Mouse (Mus musculus): ENCODE results near the gene Trim9. TPM values are rescaled to one million over a fixed set of nuclear protein-coding genes. Genes with fewer than 3 reads are reported as not detected.

Gene Trim9
- under 1 TPM in 3 of 4 experiments, not detected in 1; 0.10 to 0.13 (median 0.12) TPM for total RNA-seq (2022)

DNA sequence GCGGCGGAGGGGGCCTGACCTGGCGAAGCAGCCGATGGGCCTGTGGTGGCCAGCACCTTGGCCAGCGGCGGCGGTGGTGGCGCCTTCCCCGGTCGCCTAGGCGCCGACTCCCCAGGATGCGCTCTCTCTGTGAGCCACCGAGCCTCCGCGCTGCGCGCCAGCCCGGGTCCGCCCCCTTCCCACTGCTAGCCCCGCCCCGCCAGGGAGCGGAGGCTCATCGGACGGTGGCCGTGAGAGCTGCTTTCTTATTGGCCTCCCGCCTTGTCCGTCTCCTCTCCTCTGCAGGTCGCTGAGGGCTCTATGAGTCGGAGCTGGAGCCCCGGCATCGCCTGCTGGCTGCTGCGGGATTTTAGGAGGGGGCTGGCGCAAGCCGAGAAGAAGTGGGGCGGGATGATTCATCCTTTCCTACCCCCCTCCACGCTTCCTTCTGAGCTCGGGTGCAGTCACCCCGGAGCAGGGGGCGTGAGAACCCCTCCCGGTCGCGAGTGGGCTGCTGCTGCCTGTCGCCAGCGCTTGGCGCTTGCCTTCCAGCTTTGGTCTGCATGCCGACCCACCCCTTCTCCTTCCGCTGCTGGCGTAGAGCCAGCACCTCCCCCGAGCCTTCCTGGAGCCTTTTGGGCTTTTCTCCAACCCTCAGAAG is at the start of gene Trim9:
Gene Trim9, minus strand, starts transcription at position 413 of the 640 bp plus-strand sequence.
- DNase-seq (ENCODE audit: low spot score in 2 of 2) = peak; percentile 76 to 79

DNA sequence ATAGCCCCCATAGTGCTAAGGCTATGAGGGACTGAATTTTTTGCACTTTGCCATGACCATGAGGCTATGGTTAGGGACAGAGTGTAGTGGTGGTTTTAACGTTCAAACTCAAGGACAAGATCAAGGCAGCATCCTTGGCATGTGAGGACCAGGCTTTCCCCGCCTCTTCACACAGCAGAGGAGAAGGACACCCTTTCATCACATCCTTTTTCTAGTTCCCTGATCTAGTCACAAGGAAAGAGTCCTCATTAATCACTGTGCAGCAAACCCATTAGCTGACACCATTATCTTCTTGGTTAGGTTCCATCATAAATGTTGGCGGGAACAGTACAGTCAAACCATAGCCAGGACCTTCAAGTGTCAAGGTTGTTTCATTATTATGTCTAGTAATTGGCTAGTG is 47.6 kb upstream of the Trim9 start:
- DNase-seq (ENCODE audit: low spot score in 2 of 2) = no peak

DNA sequence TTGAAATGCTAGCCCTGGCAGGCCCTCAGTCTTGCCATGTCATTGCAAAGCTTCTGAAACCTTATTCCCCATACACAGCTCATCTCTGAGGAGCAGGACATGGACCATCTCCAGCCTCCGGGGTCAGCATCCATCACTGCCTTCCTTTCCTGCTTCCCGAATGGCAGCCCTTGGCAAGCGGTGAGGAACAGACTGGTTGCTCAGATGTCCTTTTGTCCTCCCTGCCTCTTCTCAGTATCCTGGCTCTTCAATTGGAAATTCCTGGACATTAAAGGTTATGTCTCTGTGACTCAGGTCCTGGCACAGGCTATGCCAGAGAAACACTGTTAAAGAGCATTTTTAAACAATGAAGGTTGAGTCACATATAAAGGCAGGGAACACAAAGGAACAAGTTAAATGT is 43.8 kb upstream of the Trim9 start:
- DNase-seq (ENCODE audit: low spot score in 2 of 2) = no peak

DNA sequence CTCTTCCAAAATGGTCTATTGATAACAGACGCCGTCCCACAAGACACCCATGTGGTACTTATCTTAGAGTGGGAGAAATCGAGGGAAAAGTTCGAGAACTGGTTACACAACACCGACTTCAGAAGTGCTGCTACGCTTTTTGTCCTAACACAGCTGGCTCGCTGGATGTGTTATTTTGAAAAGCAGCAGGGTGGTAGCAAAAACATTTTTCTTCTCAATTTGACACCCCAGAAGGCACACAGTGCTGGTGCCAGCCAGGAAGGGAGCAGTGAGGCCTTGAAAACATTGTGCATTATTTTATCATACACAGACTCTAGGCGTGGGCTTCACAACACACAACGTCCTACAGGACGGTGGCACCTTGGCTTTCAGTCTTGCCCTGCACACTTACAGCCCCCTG is 27.6 kb upstream of the Trim9 start:
- DNase-seq (ENCODE audit: low spot score in 2 of 2) = no peak

DNA sequence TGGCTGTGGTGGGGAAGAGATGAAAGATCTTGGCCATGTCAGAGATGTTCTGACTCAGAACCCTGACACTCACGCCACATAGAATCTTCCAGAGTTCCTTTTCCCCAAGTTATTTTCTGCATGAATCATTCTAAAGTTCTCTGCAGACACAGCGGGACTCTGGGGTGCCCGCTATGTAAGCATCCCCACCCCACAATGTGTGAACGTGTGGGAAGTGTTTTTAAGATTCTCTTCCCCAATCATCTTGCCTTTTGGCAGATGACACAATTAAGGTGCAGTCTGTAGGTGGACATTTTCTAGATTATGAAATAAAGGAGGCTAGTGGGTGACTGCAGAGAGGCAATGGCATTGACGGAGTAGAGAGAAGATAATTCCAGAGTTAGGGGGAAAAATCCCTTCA is 25.5 kb upstream of the Trim9 start:
- no peak for DNase-seq (ENCODE audit: low spot score in 2 of 2)

DNA sequence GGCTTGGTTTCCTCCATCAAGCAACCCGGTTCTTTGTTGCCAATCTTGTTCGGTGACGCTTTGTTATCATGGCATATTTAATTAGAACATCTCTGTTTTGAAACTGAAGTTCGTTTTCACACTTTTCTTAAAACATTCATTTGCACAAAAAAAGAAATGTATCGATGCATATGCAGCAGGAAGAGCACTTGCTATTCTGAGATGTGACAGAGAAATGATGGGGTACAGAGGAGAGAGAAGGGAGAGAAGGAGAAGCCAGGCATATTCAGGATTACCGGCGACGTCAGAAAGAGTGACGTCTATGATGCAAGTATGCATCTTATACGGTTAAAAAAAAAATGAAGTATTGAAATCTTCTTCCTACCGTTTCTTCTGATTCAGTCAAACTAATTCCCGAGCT is 21.9 kb upstream of the Trim9 start:
- DNase-seq (ENCODE audit: low spot score in 2 of 2) = no peak

DNA sequence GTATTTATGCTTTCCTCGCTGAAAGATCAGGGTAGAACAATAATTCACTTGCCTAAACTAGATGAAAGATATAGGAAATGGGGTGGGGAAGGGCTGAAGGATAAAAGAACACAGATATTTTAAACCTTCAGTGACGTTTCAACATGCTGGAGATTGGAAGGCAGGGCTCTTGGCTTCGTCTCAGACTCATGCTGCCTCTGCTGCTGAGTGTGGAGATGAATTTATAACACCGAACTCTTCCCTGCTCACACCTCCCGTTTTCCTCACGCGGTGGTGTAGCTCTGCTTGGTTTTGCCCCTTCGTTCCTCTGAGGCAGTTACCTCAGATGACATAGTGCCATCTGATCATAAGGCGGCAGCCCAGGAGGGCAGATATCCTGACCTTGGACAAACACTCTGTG is 21.4 kb upstream of the Trim9 start:
- no peak for DNase-seq (ENCODE audit: low spot score in 2 of 2)

DNA sequence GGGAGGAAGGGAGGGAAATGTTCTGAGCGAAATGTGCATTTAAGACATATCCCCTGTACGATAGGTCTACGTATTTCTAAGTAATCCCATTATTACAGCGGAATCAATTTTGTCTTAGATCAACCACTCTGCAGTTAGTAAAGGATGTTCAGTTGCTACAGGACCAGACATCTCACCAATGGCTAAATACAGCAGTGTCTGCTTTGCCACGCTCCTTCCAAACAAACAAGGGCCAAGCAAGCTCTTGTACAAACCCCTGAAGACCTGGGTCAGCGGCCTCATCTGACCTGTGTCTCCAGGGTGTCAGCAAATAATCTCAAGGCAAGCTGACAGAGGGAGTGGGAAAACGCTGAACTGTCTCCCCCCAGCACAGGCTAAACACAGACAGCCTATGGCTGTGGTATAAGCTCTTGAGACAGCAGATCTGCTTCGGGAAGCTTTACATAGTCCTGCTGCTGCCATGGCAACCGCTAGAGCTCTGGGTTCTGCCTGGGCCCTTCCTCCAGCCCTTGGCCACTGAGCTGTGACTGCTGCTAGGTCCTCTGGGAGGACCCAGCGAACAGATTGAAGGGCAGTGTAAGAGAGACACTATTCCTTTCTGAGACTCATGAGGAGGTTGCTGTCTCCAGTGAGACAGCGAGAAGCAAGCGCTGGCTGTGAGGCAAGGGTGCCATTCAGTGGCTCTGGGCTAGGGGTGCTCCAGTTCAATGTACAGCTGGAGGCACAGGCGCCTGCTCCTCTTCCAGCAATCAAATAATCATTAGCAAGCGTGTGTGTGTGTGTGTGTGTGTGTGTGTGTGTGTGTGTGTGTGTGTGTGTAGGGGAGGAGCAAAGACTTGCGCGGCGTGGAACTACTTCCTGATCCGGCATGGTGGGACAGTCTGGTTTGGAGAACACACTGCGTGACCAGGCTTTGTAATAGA is 20.2 kb upstream of the Trim9 start:
- no peak for DNase-seq (ENCODE audit: low spot score in 2 of 2)

DNA sequence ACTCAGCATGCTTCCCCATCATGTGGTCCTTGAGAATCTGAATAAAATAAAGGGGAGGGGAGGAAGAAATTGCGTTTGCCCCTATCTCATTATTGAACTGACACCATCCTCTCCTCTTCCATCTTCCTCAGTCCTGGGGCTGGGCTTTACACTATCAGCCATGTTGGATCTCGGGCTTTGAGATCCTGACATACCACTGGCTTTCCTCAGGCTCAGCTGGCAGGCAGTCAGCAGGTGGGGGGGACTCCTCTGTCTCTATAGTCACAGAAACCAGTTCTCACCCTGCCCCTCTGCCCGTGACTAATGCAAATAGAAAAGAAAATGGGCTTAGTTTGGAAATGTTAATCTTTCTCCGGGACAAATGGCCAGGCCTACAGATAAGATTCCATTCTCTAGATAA is 15.6 kb upstream of the Trim9 start:
- DNase-seq (ENCODE audit: low spot score in 2 of 2) = no peak

DNA sequence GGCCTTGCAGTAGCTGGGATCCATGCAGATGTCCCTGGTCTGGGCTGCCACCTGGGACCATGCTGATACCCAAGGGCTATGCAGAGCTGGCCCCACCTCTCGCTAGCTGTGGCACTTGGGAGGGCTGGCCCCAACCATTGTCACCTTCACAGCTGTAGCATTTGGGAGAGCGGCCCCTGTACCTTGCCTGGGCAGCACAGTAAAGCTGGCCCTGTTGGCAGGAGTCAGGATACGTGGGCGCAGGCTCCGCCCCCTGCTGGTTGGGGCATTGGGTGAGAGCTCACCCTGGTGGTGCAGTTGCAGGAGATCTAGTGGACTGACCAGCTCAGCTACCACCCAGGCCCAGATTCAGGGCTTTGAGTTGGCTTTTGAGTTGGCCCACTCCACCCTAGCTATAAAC is 12.9 kb upstream of the Trim9 start:
- no peak for DNase-seq (ENCODE audit: low spot score in 2 of 2)

DNA sequence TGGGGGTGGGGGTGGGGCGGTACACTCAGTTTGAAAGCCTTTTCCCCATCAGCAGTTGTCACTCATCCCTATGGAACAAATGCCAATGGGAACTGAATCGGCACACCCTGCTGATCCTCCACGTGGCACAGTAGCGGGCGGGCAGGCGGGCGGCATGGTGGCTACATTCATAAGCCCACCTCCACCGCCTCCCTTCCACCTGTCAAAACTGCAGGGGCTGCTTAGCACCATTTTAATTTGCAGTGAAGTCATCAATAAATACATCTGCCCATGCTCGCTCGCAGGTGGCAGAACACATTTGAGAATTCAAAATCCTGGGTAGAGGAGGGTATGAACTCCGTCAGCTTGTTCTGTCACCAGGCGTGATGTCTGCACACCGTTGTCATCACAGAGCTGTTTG is 12.0 kb upstream of the Trim9 start:
- DNase-seq (ENCODE audit: low spot score in 2 of 2) = no peak

DNA sequence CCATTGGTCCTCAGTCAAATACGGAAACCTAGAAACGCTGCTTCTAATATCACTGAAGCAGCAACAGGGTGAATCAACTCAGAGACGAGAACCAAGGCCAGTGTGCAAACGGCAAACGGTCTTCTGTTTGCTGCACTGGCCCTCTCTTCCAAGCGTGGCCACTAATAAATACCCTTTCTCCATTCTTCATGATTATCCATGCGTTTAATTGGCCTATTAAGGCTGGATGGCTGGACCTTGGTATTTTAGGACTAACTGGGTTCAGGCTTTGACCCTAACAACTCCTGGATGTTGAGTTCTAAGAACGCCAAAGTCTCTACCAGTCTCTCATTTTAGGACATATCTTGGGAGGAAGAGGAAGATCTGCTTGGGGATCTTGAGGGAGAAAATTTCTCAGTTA is 7.5 kb upstream of the Trim9 start:
- no peak for DNase-seq (ENCODE audit: low spot score in 2 of 2)

DNA sequence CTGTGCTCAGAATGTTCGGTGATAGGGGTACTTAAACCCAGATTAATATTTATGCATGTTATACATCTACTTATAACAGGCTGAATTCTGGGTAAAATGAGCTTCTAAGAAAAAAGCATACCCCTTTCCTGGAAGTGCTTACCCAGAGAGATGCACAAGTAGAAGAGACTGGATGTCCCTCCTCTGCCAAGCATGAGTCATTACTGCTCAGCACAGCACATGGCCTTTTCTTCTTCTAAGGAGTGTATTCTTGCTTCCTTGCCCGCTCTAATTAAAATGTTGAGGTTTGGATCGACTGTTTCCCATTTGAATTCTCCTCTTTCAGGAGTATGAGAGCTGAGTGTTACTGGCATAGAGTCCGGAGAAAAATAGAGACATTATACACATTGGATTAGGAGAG is 3.1 kb upstream of the Trim9 start:
- no peak for DNase-seq (ENCODE audit: low spot score in 2 of 2)

DNA sequence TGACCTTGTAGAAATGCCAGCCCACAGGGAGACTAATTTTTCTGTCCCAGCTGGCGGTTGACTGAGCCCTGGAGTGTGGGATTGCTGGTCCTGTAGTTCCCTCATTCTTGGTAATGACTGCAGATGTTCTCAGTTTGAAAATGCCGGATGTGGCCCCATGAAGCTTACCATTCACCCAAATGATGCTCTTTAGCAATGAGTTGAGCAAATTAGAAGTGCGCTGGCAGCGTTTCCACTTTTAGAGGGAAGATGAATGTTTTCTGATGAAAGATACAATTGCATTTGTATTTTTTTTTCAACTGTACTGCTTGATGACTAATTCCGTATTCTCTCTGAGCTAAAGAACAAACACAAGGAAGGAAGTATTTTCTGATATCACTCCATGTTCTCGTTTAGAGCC is 2.4 kb upstream of the Trim9 start:
- DNase-seq (ENCODE audit: low spot score in 2 of 2) = no peak

DNA sequence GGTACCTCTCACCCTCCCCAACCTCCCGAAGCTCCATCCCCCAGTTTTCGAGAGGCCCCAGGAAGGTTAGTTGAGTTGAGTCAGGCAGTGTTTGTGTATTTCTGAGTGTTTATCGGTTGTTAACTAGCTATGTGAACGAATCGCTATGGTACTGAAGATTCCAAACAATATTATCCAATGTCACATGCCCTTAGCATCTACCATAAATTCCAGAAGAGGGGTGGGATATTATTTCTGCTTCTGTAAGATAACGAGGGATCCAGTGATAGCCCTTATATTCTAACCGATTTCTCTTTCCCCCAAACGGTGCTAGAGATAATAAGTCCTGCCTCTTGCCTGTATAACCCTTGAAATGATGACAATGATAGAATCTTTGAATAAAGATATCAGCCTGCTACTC is 612 bp upstream of the Trim9 start:
- DNase-seq (ENCODE audit: low spot score in 2 of 2) = no peak

DNA sequence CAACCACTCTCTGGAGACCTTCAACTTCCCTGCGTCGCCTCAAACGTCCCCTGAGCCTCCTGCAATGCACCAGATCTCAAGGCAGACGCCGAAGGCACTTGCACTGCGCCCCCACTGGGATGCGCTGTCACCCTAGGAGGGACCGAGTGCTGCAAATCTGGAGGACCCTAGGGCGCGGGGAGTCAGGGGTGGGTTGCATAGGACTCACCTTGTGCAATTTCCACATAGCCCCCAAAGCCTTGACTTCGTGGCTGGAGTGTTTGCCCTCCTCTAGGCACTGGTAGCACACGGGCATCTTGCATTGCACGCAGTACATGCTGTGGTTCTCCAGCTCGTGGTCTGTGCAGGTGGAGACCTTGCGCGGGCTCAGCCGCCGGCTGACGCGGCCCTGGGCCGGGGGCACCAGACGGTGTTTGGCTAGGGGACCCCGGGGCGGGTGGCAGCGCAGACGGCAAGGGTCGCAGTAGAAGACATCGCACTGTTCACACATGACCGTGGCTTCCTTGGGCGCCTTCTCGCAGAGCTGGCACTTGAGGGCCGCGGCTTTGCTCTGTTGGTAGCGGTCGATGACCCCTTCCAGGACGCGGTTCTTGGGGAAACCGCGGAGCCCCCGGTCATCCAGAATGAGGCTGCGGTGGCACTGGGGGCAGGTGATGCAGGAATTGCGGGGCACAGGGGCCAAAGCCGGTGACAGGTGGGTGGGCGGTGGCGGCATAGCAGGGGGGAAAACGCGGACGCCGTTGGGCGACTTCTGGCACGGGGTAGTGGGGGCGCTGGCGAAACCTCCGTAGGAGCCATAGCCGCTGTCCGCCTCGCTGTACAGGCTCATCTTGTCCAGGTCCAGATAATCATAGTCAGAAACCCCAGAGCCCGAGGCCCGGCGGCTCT is 1.0 kb downstream of the Trim9 start:
- DNase-seq (ENCODE audit: low spot score in 2 of 2) = no peak

DNA sequence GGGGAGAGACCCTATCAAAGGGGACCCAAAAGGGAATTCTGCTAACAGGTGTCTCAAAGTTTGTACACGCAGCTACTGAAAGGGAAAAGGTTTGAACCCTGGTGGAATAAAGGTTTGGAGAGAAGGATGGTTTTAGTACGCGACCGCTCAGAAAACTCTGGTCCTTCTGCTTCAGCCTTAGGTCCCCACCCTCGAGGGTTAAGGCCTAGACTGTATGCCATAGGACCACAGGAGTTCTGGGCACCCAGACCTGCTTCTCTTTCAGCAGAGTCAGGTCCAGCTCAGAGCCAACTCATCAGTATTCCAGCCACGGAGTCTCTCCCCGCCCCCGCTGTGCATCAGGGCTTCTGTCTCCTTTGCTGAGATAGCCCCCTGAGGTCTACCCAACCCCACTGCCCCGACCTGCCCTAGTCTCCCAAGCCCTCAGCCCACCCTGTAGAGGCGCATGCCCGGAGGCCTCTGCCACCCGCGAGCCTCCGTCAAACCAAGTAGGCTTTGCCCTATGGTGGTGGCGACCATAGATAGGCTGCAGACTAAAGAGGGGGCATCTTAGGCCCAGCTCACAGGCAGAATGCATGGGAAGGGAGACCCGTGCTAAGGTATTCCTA is 1.8 kb downstream of the Trim9 start:
- no peak for DNase-seq (ENCODE audit: low spot score in 2 of 2)

DNA sequence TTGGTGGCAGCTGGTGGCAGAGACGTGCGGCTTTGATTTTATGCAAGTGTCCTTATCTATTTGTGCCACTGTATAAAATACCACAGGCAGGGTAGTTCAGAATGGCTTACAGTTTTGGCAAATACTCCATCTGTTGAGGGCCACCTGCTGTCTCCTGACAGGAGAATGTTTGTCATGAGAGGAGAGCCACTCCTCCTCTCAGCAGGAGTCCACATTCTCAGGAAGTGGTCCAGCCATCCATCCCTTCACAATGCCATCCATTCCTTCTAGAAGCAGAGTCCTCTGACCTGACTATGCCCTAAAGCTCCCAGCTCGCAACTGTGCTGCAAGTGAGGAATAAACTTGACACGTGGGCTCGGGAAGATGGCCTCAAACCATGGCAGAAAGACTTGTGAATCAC is 12.2 kb downstream of the Trim9 start:
- no peak for DNase-seq (ENCODE audit: low spot score in 2 of 2)

DNA sequence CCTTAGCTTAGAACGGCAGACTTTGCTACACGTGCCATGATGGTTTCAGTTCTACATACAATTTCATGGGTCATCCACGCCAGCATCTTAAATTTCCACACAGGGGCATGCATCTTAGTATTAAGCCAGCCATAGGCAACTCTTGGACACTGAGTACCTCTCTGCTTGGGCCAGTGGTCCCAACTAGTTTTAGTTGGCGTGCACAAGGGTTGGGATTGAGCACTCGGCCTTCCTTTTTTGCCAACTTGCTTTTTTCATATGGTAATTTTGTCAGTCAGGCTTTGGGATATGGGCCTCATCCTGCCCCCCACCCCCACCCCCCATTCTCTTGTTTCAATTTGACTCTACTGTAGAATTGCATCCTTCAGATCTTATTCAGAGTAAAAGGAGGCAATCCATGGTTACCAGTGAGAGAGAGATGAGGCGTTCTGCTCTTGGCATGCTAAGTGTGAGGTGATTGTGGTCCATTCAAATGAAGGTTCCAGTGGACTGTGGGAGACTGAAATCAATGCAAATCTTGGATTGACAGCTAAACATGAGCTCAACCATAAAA is 14.1 kb downstream of the Trim9 start:
- DNase-seq (ENCODE audit: low spot score in 2 of 2) = no peak

DNA sequence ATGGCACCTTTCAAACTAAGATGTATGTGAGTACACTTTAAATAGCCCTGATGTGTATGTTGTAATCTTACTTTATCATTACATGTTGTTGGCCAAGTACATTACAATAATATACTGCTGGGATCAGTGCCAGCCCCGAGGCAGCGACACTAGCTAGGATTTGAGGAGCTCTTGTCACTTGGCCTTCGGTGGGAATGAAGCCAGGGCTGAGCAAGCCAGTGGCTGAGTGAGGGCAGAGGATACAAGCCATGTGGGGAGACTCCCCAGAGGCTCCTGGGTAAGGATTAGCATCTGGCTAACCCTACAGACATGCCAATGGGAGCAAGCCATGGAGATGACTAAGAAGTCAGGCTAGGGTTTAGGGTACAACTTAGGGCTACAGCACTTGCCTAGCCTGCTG is 18.4 kb downstream of the Trim9 start:
- no peak for DNase-seq (ENCODE audit: low spot score in 2 of 2)

DNA sequence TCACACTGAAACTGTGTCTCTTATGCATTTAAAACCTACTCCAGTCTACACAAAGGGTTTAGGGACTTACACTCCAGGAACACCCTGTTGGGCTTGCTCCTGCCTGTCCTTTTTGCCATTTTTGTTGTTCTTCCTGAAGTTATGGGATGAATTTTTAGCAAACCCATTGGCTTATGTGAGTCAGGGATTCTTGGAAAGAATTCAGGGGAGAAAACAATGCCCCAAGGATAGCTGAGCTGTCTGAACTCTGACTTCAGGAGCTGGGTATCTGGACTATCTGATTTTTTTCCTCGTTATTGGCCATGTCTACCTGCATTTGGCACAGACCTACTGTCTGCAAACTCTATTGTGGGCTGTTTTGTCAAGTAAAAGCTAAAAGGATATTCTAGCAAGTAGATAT is 20.5 kb downstream of the Trim9 start:
- no peak for DNase-seq (ENCODE audit: low spot score in 2 of 2)

Data from gastrocnemius, adult 8-10 months (tissue).